Mouse (Mus musculus) cerebellum, adult 9-11 months (tissue): ENCODE measurements at regions not wholly inside any gene's neighbourhood (a gene's known extent, or its start where the extent isn't known, plus 50 kb on each side); places are given as distances from the start of the nearest gene placed in this dataset.

Source experiments
- DNase-seq: peaks from one replicate; pipeline ENCODE4 v3.0.0; 2022

DNA sequence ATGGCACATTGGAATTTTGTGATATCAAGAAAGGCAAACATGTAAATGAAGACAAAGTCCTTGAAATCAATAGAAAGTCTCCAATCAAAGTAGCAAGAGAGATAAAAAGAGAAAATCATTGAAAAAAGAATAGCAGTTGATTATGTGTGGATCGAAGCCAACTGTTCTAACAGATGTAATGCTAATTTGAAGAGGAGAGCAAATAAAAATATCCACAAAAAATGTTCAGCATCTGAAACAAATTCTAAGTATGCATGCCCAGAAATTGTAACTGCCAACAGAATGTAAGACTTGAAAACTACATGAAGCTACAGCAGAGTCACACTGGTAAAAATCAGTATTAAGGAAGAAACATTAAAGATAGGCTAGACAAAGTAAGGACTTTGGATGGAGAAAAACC, 587.2 kb upstream of the Galntl6 start:
- no peak for DNase-seq

DNA sequence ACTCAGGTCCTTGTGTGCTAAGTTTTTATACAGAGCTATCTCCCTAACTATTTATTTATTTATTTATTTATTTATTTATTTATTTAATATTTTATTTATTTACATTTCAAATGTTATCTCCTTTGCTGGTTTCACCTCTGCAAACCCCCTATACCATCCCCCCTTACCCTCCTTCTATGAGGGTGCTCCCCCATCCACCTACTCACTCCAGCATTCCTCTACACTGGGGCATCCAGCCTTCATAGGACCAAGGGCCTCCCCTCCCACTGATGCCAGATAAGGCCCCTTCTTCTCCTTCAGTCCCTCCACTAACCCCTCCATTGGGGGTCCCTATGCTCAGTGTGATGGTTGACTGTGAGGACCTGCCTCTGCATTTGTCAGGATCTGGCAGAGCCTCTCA, 579.0 kb upstream of the Galntl6 start:
- DNase-seq, result no peak

- DNase-seq, result no peak
These were observed 565.8 kb upstream of the Galntl6 start for GRCm38 (mm10) chr8:59478257-59478656.

GRCm38 (mm10) chr8:59474195-59474594, 561.8 kb upstream of the Galntl6 start:
- DNase-seq, result no peak

GRCm38 (mm10) chr8:59448622-59449021, 536.2 kb upstream of the Galntl6 start:
- no peak for DNase-seq

GRCm38 (mm10) chr8:59403659-59404058, 491.2 kb upstream of the Galntl6 start:
- no peak for DNase-seq

- DNase-seq, result no peak
These were observed 477.3 kb upstream of the Galntl6 start for GRCm38 (mm10) chr8:59389706-59390105.

DNA sequence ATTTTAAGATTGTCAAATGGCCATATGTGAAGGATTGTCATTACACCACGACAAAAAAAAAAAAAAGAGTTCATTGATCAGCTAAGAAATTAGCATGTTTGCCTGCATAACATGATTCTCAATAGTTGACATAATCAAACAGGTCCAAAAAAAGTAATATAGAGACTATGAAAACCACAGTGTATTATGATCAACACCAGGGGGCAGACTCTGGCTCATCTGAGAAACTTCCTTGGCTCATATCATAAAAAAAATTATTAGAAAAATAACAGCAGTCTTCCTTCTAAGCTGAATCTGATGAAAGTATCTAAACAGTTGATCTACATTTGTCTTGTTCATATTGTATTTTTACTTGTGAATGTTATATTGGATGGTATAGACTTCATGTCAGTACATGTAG, 472.3 kb upstream of the Galntl6 start:
- DNase-seq, result no peak

DNA sequence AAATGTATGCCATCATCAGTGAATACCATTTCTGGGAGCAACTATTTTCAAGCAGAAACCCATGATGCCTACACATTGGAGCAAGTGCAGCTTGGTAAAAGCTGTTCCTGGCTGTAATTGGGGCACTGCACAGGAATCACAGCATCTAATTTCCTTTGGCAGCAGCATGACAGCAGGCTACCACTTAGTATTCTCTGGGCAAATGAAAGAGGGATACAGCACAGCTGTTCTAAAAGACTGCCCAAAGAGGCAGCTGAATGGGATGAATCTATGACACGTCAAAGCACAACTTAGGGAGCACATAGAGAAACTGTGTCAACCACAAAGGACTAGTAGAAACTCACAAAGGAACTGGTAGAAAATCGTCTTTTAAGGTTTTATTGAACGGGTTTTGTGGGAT, 440.5 kb upstream of the Galntl6 start:
- peak; percentile 1 for DNase-seq

- DNase-seq, result no peak
These were observed 422.6 kb upstream of the Galntl6 start for GRCm38 (mm10) chr8:59334990-59335389.
